Mouse (Mus musculus): ENCODE results near the gene Mcpt8.
"Not testable (repeated sequence)": the region's sequence is repeated elsewhere in the genome, so short reads cannot be mapped to it uniquely, and the experiment has no call there.

Mcpt8 gene

GRCm38 (mm10) chr14:56085167-56085566, at the start of gene Mcpt8:
Gene Mcpt8, minus strand, starts transcription at chr14:56085273.
- in situ Hi-C loops (cut with MboI), result no loop called here

- in situ Hi-C loops (cut with MboI), result not testable (repeated sequence)
Observed at GRCm38 (mm10) chr14:56133675-56134074, 48.6 kb upstream of the Mcpt8 start.

DNA sequence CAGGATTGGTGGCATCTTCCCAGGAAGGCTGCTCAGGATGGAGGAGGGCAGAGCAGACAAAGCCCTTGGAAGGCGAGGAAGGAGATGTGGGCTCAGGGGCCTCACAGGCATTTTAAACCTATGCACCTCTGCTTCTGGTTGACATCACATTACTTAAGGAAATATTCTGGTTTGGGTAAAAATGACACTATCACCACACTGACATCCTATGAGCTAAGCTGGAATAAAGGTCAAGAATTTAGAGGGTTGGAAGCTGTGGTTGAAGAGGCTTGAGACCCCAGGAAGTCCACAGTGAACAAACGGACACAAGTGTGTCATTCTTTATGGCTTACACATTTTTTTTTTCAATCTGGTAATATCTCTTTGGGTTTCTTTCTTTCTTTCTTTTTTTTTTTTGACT, 47.4 kb upstream of the Mcpt8 start, which contains the start of gene Gzmd:
Gene Gzmd (minus strand): TSS at position 101 of the 400 bp plus-strand sequence.
- in situ Hi-C loops (cut with MboI), result not testable (repeated sequence)

DNA sequence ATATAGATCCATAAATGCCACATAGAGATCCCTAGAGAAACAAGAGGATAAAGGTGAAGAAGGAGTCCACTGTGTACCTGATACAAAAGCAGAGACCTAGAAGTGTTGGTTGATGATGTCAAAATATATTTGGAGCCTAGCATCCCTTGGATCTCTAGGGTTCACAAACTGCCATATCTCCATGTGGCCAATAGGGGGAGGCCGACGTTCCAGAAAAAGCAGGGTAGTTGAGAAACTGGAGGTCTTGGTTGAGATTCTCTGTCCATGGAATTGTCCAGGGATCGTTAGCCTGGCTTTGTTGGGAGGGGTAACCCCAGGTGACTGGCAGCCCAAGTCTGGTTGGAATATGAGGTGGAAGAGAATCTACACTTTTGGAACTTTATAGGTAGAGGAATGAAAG, 43.3 kb upstream of the Mcpt8 start:
- in situ Hi-C loops (cut with MboI), result no loop called here

- in situ Hi-C loops (cut with MboI), result no loop called here
Observed at GRCm38 (mm10) chr14:56123516-56123915, 38.4 kb upstream of the Mcpt8 start.

DNA sequence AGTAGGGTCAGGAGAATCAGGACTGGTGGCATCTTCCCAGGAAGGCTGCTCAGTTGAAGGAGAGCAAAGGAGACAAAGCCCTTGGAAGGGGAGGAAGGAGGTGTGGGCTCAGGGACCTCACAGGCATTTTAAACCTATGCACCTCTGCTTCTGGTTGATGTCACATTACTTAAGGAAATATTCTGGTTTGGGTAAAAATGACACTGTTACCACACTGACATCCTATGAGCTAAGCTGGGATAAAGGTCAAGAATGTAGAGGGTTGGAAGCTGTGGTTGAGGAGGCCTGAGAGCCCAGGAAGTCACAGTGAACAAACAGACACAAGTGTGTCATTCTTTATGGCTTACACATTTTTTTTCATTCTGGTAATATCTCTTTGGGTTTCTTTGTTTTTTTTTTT, 35.5 kb upstream of the Mcpt8 start, which contains the start of gene Gzme:
Gene Gzme (minus strand): TSS at position 101 of the 400 bp plus-strand sequence.
- in situ Hi-C loops (cut with MboI), result no loop called here

GRCm38 (mm10) chr14:56115531-56116310, 30.6 kb upstream of the Mcpt8 start:
- in situ Hi-C loops (cut with MboI), result not testable (repeated sequence)

- in situ Hi-C loops (cut with MboI), result no loop called here
Observed at GRCm38 (mm10) chr14:56105447-56106180, 20.5 kb upstream of the Mcpt8 start.

GRCm38 (mm10) chr14:56105016-56105415, 19.9 kb upstream of the Mcpt8 start:
- in situ Hi-C loops (cut with MboI), result no loop called here

- in situ Hi-C loops (cut with MboI), result no loop called here
Observed at GRCm38 (mm10) chr14:56103452-56103851, 18.4 kb upstream of the Mcpt8 start.

DNA sequence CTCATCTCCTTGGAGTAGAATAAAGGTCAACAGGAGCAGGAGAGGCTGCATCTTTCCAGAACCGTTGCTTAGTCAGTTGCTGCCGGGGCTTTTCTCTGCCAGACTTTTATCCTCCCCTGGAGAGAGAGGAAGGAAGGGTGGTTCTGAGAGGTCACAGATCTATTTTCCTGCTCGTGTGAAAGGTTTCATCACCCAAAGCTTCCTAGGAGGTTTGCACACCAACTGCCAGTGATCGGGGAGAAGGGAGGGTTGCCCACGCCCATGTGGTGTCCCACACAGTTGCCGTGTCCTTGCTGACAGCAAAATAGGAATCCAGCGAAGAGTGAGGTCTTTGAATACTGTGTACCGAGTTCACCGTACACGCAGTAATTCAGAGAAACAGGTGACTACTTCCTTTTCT, 17.3 kb upstream of the Mcpt8 start, which contains the start of gene Ctsg:
Gene Ctsg (minus strand): TSS at position 189 of the 400 bp plus-strand sequence.
- in situ Hi-C loops (cut with MboI), result no loop called here

- in situ Hi-C loops (cut with MboI), result no loop called here
Observed at GRCm38 (mm10) chr14:56098940-56099339, 13.9 kb upstream of the Mcpt8 start.

DNA sequence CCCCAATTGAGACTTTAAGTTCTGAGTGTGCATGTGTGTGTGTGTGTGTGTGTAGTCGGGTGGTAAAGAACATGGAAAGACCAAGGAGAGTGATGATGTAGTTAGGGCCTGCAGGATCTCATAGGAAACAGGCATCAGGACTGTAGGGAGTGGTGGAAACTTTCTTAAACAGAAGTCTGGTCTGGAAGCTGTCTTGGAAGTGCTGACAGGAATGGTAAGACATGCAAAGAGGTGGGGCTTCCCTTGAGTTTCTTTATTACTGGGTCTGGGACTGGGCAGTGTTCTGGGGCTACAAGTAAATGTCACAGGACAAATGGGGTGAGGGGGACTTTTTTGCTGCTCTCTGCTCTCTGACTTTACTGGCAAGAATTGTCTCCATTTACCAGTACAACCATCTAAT, 12.5 kb upstream of the Mcpt8 start:
- in situ Hi-C loops (cut with MboI), result no loop called here

- in situ Hi-C loops (cut with MboI), result no loop called here
Observed at GRCm38 (mm10) chr14:56093353-56093752, 8.3 kb upstream of the Mcpt8 start.

DNA sequence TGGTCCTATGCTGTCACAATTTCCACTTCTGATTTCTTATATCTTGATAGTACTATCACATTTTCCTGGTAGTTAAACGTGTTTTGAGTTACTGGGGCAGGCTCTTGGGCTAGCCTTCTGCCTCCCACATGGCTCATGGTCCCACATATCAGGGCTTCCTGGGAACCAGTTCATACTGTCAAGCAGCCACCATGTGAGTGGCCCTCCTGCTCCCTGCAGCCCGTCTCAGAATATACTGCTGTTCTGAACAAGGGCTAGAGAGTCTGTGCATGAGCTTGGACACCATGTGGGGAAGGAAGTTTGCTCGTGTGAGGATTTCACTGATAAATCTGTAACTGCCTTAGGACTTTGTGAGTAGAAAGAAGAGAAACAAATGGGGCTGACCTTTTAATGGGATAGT, 1.6 kb upstream of the Mcpt8 start:
- in situ Hi-C loops (cut with MboI), result no loop called here

DNA sequence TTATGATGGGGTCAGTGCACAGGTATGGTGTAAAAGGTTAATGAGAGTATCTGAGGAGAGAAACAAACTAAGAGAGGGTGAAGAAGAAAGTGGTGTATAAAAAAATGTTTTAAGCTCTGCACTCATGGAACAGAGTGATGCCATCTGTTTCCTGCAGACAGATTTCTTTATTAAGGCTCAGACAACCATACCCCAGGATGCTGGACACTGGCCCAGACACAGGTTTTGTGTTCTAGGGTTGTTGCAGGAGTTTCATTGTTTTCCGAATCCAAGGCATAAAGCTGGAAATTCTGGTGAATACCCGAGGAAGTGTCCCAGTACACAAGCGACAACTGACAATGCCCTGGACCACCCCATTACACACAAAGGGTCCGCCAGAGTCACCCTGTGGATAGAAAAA, 3.1 kb downstream of the Mcpt8 start:
- in situ Hi-C loops (cut with MboI), result no loop called here

DNA sequence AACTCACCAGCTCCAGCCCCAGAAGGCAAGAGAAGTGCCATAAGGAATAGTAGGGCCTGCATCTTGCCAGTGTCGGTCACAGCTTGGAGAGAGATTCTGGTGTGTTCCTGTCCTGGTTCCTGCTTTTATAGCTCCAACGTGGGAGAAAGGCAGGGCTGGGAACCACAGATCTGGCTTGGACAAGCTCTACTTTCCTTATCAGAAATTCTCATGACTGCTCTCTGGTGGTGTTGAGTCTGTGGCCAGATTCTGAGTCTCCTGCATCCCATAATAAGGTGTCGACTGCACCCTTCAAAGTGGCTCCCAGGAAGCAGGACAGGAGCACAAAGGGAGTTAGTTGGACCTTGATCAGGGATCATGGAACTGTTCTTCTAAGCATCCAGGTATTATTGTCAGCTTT, 22.9 kb downstream of the Mcpt8 start, which contains the start of gene Mcpt4:
Gene Mcpt4 (minus strand): TSS at position 101 of the 400 bp plus-strand sequence.
- in situ Hi-C loops (cut with MboI), result not testable (repeated sequence)

- in situ Hi-C loops (cut with MboI), result no loop called here
Observed at GRCm38 (mm10) chr14:56057722-56058121, 27.4 kb downstream of the Mcpt8 start.

DNA sequence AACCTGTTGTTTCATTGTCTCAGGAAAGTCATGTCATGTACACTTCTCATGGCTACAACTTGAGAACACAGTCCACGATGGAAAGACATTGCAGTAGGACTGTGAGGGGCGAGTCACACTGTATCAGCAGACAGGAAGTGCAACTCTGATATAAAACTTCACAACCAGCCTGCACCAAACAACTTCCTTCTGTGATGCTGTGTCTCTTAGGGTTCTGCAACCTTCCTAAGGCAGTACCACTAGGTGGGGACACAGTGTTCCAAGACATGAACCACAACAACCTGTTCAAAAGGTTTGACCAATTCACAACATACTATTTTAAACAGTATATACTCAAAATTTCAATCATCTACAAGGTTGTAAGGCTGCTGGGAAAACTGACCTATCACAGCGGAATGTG, 29.7 kb downstream of the Mcpt8 start:
- in situ Hi-C loops (cut with MboI), result no loop called here

- in situ Hi-C loops (cut with MboI), result not testable (repeated sequence)
Observed at GRCm38 (mm10) chr14:56041792-56042191, 43.3 kb downstream of the Mcpt8 start, which contains the start of gene Mcpt2. Gene Mcpt2, plus strand, starts transcription at chr14:56042041.

- in situ Hi-C loops (cut with MboI), result no loop called here
Observed at GRCm38 (mm10) chr14:56034433-56034832, 50.6 kb downstream of the Mcpt8 start.

All from mature B cell (primary cell).